Mouse (Mus musculus) left cerebral cortex, adult 11 months (tissue): ENCODE measurements around the gene Smcr8.
"Not testable (repeated sequence)": the region's sequence is repeated elsewhere in the genome, so short reads cannot be mapped to it uniquely, and the experiment has no call there.

Experiments used
- DNase-seq: peaks from one replicate; pipeline ENCODE4 v3.0.0; 2022; ENCODE audit warnings: low spot score

Gene Smcr8

GRCm38 (mm10) chr11:60784179-60784922 lies 7.0 kb downstream of the Smcr8 start:
- no peak for DNase-seq

DNA sequence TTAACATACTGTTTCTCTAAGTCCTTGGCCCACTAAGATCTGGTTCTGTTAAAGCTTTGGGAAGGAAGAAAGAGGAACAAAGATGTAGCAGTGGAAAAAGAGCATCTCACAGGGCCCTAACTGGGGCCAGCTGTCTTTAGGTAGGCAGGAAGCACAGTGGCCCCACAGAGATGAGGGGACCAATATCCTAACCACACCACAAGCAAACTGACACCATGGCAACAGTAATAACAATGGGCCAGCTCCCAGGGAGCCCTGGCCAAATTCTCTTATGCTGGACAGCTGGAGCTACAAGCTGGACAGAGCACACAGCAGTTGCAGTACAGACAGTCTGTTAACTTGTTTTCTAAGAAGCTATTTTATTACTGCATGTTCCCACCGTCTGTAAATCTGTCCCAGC lies 10.3 kb downstream of the Smcr8 start:
- DNase-seq = no peak

DNA sequence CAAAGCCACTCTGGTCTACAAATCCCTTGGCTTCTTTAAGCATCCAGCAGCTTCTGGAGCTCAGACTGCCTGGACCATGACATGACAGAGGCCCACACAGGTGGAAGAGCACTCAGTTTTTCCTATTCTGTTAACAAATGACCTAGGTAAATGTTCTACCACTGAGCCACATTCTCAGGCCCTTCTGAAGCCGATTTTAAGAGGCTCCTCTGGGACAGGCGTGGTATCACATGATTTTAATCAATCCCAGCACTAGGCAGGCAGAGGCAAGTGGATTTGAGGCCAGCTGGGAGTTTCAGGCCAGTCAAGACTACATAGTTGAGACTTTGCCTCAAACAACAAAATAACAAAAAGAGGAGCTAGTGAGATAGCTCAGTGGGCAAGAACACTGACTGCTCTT lies 13.1 kb downstream of the Smcr8 start:
- no peak for DNase-seq

- DNase-seq = no peak
Measured at GRCm38 (mm10) chr11:60796342-60796741, 19.0 kb downstream of the Smcr8 start.

DNA sequence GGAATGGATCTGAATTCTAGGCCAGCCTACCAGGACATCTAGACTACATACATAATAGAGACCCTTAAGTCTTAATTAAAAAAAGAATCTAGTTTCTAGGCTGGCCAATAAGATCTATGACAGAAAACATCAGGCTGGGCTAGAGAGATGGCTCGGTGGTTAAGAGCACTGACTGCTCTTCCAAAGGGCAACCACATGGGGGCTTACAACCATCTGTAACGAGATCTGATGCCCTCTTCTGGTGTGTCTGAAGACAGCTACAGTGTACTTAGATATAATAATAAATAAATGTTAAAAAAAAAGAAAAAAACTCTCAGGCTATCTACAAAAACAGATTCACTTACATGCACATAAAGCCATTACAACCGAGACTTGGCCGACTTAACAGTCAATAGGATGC lies 22.7 kb downstream of the Smcr8 start:
- no peak for DNase-seq

GRCm38 (mm10) chr11:60800892-60801291 lies 23.6 kb downstream of the Smcr8 start:
- no peak for DNase-seq

- peak; percentile 24 for DNase-seq
Measured at GRCm38 (mm10) chr11:60808286-60809070, 31.2 kb downstream of the Smcr8 start.

- no peak for DNase-seq
Measured at GRCm38 (mm10) chr11:60809546-60809945, 32.2 kb downstream of the Smcr8 start.

- no peak for DNase-seq
Measured at GRCm38 (mm10) chr11:60810046-60810965, 33.0 kb downstream of the Smcr8 start.

DNA sequence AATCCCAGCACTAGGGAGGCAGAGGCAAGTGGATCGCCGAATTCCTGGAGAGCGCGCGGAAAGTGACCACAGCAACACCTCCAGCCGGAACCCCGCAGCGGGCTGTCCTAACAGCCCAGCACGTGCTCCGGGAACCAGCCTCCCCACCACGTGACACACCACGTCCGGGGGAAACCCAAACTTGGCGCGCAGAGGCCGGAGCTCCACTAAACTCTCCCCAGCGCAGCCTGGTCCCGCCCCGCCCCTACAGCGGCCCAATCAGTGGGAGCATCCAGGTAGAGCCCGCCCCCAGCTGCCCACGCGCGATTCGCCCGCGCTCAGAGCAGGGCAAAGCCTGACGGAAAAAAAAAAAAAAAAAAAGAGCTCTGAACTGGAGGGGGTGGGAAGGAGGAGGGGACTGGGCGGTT lies 33.7 kb downstream of the Smcr8 start:
- peak; percentile 80 for DNase-seq

DNA sequence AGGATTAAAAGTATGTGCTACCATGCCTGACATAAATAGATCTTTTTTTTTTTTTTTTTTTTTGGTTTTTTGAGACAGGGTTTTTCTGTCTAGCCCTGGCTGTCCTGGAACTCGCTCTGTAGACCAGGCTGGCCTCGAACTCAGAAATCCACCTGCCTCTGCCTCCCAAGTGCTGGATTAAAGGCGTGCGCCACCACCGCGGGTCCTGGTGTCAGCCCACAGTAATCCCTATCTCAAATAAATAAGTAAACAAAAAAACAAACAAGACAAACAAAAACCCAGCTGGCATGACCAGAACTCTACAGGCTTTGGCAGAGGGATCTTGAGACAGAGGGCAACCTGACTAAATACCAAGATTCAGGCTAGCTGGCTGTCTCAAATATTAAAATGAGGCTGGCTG lies 34.3 kb downstream of the Smcr8 start, which contains the start of gene Shmt1:
Gene Shmt1, minus strand, starts transcription at position 101 of the 400 bp plus-strand sequence.
- not testable (repeated sequence) for DNase-seq

DNA sequence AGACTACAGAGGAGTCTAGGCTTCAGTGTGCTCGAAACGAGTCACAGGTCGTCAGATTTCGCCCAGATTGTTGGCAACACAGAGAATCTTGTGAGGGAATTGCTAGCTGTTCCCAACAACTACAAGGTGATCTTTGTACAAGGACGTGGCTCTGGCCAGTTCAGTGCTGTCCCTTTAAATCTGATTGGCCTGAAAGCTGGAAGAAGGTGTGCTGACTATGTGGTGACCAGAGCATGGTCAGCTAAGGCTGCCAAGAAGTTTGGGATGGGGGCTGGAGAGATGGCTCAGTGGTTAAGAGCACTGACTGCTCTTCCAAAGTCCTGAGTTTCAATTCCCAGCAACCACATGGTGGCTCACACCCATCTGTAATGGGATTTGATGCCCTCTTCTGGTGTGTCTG lies 39.1 kb downstream of the Smcr8 start:
- no peak for DNase-seq

- DNase-seq = no peak
Measured at GRCm38 (mm10) chr11:60823771-60824170, 46.4 kb downstream of the Smcr8 start.

DNA sequence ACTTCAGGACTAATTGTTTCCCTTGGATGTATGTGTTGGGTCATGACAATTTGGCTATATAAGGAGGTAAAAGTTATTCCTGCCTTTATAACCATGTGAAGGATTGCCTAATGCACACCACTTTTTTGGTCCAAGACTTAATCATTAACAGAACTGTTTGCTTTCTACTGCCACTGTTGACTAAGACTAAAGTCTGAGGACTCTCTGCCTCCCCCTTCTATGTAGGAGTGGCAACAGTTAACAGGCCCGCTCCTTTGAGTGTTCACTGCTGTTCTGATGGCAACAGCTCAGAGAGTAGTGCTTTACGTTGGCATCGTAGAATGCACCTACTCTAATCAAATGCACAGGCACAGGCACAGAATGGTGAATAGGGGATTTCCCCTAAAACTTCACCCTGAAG lies 47.9 kb downstream of the Smcr8 start:
- no peak for DNase-seq

DNA sequence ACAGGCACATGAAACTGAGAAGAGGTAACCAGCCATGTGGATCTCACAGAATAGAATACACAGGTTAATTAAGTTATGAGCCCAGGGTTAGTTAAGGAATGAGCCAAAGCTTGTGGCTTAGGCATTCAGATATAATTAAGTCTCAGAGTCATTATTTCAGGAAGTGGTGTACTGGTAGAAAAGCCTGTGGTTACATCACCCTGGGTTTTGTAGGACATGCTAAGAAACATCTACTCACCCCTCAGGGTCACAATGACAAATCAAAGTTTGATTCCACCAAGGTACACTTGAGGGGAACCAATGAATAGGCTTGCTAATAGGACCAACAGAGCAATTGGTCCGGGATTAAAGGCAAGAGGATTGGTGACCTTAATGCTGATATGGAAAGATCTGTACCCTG lies 49.4 kb downstream of the Smcr8 start:
- no peak for DNase-seq

DNA sequence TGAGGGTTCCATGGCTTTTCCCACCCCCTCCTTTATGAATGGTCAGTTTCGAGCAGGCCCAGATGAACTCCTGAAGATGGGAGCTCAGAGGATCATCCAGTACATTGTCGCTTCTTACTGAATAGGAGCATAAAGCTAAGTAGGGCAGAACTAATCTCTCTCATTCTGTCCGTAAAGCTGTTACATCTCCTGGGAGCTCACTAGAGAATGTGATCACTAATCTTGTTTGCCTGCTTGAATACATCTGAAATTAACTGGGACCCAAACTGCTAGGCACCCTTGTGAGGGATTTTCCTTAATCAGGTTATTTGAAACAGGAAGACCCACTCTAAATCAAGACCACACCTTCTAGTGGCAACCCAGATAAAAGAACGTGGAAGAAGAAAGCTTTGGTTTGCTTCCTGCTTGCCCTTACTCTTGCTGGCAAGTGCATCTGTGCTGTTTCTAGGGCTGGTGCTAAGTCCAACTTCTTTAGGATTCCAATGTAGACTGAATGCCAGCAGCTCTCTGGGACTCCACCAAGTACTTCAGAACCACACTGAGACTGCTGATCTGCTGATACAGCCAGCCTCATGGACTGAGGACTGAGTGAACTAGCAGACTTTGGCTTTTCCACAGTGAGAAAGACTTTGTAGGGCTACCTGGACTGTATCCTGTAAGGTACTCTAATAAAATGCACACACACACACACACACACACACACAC lies 50.1 kb downstream of the Smcr8 start:
- DNase-seq = no peak

GRCm38 (mm10) chr11:60828903-60829302 lies 51.6 kb downstream of the Smcr8 start:
- DNase-seq = no peak

- DNase-seq = peak; percentile 89
Measured at GRCm38 (mm10) chr11:60830433-60831052, 53.2 kb downstream of the Smcr8 start, which contains the start of gene Dhrs7b. Gene Dhrs7b (plus strand): TSS chr11:60830631.

DNA sequence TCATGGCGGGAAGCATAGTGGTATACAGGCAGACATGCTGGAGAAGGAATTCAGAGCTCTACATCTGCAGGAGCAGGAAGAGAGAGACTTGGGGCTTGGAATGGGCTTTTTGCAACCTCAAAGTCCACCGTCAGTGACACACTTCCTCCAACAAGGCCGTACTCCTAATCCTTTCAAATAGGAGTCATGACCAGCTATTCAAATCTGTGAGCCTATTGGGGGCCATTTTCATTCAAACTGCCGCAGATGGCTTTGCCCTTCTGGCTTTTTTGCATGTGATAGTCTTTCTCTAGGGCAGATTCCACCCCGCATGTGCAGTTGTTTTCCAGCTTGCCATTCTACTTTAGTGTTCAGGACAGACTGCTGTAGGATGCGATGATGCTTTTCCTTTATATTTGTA lies 59.6 kb downstream of the Smcr8 start:
- no peak for DNase-seq
